Mouse (Mus musculus): ENCODE results near the gene Afm. TPM values are rescaled to one million over a fixed set of nuclear protein-coding genes. Genes with fewer than 3 reads are reported as not detected.

The Afm gene
- total RNA-seq (2022) = under 1 TPM in 2 of 4 experiments, not detected in 2; 0.12 to 0.35 TPM

GRCm38 (mm10) chr5:90518356-90519100 lies at the start of gene Afm:
Afm (plus strand) TSS chr5:90518932.
- no peak for DNase-seq

GRCm38 (mm10) chr5:90470836-90471235 lies 47.9 kb upstream of the Afm start:
- no peak for DNase-seq

GRCm38 (mm10) chr5:90473902-90474301 lies 44.8 kb upstream of the Afm start:
- no peak for DNase-seq

DNA sequence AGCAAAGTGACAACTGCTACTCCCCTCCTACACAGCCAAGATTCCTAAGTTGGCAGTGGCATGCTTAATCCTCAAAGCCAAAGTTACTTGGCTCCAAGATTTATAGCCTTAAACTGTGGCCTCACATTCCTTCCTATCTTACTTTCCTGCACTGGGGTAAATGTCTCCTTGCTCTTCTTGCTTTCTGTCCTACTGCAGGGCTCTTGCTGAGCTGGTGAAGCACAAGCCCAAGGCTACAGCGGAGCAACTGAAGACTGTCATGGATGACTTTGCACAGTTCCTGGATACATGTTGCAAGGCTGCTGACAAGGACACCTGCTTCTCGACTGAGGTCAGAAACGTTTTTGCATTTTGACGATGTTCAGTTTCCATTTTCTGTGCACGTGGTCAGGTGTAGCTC lies 44.4 kb upstream of the Afm start:
- peak; percentile 29 for DNase-seq

GRCm38 (mm10) chr5:90476741-90477140 lies 42.0 kb upstream of the Afm start:
- no peak for DNase-seq

DNA sequence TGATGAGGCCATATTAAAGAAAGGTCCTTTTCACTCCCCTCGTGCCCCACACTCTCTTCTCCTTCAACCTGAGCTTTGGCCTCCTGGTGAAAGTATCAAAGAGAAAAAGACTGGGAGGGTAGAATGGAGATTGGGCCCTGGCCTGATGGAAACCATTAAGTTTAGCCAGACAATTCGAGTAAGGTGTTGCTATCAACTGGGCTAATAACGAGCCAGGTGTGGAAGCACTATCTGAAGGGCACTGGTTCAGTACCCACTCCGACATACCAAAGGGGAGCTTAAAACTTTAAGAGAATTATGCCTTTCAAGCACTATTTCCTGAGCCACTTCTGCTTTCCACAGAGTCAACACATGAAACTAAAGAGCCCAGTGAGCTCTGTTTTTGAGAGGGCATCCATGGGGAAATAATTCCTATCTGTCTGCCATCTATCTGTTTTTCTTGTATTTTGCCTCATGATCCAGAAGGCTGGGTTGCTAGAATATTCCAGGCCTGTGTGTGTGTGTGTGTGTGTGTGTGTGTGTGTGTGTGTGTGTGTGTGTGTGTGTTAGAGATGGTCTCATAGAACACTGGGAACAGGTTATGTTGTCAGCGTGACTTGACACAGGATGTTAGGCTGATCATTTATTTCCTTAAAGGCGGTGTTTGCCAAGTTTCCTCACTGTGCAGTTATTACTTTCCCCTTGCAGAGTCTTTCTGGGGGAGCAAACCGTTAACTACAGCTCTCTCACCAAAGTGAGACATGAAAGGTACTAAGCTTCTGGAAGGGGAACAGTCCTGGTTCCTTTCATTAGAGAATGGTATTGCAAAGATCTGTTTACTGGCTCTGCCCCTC lies 41.2 kb upstream of the Afm start:
- DNase-seq = no peak

DNA sequence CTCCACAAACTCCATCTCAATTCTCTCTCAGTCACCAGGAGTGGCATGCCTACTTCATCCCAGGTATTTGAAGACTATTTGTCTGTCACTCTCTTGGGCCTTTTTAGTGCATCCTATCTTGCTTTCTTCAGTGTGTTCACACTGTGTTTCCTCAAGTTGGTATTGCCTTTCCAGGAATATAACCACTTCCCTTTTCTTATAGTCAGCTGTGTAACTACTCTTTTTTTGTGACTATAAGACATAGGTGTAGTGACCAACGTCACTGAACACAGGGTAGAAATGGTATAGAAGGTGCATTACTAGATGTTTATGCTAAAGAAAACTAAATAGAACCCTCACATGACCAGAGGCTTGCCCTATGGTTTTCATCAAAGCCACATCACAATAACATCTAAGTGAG lies 39.8 kb upstream of the Afm start:
- no peak for DNase-seq

DNA sequence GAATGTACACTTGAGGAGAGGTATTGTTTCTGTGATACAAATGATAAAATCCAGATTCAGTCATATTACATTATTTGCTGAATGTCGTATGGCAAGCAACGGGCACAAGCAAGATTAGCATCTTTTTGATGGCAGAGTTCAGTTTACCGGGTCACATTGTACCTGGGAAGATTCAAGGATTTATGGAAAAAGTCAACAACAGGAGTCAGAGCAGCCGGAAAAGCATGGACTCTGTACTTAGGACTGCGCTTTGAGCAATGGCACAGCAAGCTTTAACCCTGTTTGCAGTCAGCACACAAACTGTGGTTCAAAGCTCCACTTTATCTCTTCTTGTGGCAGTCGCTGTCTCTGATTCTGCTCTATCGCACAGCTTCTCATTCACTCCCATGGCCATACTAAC lies 33.1 kb upstream of the Afm start:
- DNase-seq = no peak

DNA sequence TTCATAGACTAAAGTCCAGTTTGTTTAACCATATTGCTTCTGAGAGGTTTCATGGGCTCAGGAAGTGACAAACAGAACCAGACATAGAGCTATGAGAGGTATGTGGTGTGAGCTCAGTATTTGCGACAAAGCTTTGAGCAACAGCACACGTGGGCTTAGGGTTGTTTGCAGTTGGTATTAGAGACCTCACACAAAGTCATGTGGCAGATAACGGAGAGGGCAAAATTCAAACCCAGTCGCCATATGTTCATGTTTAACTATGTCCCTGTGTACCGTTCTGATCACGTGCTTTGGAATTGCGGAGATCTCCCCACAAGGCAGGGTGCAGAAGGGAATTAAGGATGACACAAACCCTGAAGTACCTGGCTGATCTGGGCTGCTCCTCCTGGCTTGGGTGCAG lies 30.4 kb upstream of the Afm start:
- no peak for DNase-seq

GRCm38 (mm10) chr5:90490518-90490917 lies 28.2 kb upstream of the Afm start, which contains the start of gene Afp:
Afp (plus strand) TSS chr5:90490737.
- no peak for DNase-seq

DNA sequence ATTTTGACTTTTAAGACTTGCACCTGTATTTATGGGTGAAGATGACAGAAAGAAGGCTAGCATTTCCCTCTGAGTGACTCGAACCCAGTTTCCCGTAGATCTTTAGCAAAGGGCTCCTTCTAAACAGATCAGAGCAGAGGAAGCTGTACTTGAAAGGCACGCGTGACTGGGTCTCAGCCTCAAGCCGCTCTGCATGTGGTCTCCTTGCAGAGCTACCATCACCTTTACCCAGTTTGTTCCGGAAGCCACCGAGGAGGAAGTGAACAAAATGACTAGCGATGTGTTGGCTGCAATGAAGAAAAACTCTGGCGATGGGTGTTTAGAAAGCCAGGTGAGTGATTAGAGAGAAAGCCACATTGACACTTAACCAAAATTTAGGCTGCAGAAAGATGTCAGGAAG lies 26.3 kb upstream of the Afm start:
- DNase-seq = no peak

- no peak for DNase-seq
These were observed 24.4 kb upstream of the Afm start for GRCm38 (mm10) chr5:90494308-90494707.

DNA sequence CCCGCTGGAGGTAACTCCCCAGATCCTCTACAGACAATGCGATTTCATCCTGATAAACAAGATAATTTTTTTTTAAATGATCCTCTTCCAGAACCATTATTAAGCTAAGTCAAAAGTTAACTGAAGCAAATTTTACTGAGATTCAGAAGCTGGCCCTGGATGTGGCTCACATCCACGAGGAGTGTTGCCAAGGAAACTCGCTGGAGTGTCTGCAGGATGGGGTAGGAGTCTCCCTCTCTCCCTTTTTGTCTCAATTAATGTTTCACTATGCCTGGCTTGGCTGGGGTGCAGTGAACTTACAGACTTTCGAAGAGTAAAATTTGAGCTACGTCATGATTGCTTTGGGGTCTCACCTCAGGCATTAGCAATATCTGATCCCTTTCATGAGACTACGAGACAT lies 19.2 kb upstream of the Afm start:
- no peak for DNase-seq

DNA sequence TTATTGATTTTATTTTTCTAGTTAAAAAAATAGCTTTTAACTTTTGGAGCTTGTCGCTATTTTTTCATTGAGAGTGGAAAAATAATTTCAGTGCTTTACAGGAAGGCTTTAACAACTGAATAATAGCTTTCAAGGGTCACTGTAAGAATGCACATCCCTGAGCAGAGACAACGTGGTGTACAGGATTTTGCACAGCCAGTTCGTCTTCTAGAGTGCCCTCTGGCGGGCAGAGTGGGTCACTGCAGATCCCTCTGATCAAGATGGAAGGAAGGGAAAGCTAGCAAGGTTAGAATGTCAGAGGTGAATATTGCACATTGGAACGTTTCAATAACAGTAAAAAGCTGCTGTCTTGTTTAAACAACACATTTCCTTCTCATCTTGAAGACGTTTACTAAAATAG lies 18.0 kb upstream of the Afm start:
- peak; percentile 28 for DNase-seq

- no peak for DNase-seq
These were observed 17.0 kb upstream of the Afm start for GRCm38 (mm10) chr5:90501752-90502151.

GRCm38 (mm10) chr5:90504742-90505141 lies 14.0 kb upstream of the Afm start:
- DNase-seq = no peak

GRCm38 (mm10) chr5:90506507-90506906 lies 12.2 kb upstream of the Afm start:
- no peak for DNase-seq

GRCm38 (mm10) chr5:90507411-90507949 lies 11.3 kb upstream of the Afm start:
- DNase-seq = no peak

GRCm38 (mm10) chr5:90509828-90510592 lies 8.7 kb upstream of the Afm start:
- DNase-seq = no peak

DNA sequence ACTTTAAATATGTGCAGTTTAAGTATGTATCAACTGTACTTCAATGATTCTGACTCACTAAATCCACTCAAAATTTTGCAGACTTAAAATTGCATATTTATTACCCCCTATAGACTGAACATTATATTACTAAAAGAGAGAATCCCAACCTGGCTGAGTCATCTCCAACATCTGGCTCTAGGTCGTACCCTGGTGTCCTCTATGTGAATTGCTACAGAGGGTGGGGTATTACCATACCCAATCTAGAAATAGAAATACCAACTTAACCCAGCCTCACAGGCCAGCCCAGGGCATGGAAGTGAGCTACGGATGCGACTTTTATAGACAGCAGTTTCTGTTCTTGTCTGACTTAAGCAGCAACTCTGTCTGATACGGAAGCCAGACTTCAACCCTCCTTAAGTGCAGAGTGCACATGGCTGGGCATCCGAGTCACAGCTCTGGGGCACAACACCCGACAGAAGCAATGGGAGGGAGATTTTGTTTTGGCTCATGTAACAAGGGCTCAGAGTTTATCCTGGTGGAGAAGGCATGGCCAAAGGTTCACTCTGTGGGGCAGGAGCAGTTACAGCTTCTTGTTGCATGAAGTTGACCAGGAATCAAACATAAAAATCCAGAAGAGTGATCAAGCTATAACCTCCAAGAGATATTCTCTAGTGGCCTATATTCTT lies 6.3 kb upstream of the Afm start:
- no peak for DNase-seq

DNA sequence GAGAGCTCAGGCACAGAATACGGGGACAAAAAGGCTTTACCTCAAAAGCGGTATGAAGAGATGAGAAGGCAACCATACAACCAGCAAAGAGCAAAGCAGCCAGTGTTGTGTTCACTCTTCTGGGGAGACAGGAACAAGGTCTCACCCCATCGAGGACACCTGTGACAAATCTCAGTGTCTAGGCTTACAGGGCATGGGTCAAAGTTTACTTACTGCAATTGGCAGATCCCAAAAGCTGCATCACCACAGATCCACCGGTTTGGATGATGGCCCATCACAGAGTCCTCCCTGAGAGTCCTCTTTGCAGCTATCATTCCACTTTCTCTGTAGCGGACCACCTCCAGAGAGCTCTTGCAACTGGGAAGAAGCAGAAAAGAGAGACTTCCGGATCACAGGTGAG lies 3.2 kb upstream of the Afm start:
- no peak for DNase-seq

DNA sequence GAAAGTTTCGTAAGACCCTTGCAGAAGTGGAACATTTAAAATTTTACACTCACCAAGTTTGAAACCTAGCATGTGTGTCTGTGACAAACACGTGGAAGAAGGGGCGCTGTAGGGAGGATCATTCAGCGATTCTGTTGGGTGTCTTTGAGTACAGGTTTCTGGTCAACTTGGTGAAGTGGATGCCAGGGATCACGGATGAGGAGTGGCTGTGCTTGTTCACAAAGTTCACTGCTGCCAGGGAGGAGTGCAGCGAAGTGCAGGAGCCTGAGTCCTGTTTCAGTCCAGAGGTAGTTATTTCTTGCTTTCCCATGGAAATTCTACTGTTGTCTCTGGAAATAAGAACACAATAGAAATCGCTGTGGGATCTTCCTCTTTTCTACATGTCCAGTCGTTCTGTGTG lies 32.5 kb downstream of the Afm start:
- no peak for DNase-seq

Data from adrenal gland, adult 8-10 months (tissue).